Comparison of ENCODE assay signal across 8 mouse cellular contexts in genomic region chr17:23791079-23791357, GRCm38 (mm10). TPM values are rescaled to one million over a fixed set of nuclear protein-coding genes. Genes with fewer than 3 reads are reported as not detected.
DNase-seq lines count a peak whose midpoint lies in the region; ATAC-seq and TF ChIP-seq lines count a peak whose summit lies in the region.

No protein-coding gene starts in this region.

- no peaks in the 10 kb centered on the region for H3K9me3 ChIP-seq in lung, embryonic 14.5 days (ENCODE audit: low read depth, low read length)
- H3K9me3 ChIP-seq in limb, embryonic 10.5 days (replicated peaks), result no peaks in the 10 kb centered on the region

- peak overlapping the region; percentile 86; the same call in 1 of the 2 replicates for H3K27ac ChIP-seq in lung, embryonic 14.5 days (ENCODE audit: low read depth)
- H3K27ac ChIP-seq in embryonic fibroblast, embryonic 13.5 days (ENCODE audit: insufficient read depth, low read length), result no peak overlapping the region
- H3K27ac ChIP-seq in limb, embryonic 10.5 days, result peak overlapping the region; percentile 95
- 0 out of 2 replicates have a peak overlapping the region, but pooled peaks have one; percentile 19 for H3K27ac ChIP-seq in small intestine, adult 2 months (ENCODE audit: insufficient read depth, low read depth, low read length)

- no peaks in the 10 kb centered on the region for H3K36me3 ChIP-seq in lung, embryonic 14.5 days (ENCODE audit: insufficient read depth)
- H3K36me3 ChIP-seq in limb, embryonic 10.5 days, result peaks cover 5% of the 10 kb centered on the region
- H3K36me3 ChIP-seq in small intestine, adult 2 months (ENCODE audit: control insufficient read depth, insufficient read depth, low read length), result no peaks in the 10 kb centered on the region

- DNase-seq in lung, embryonic 14.5 days, result no peak
- no peak for DNase-seq in lung, postnatal 36 days
- DNase-seq in limb, embryonic 10.5 days (ENCODE audit: low spot score), result no peak
- no peak for DNase-seq in adrenal gland, postnatal 36 days
- DNase-seq in frontal cortex, postnatal 36 days (ENCODE audit: low spot score in 2 of 2), result no peak
- DNase-seq in adrenal gland, postnatal 25 days, result no peak

- no peak for TF ChIP-seq CTCF in lung, embryonic 14.5 days (IDR thresholded peaks at IDR 0.05; ENCODE audit: low read depth)
- no peak for TF ChIP-seq CTCF in embryonic fibroblast, embryonic 13.5 days (IDR thresholded peaks at IDR 0.05; ENCODE audit: borderline replicate concordance, insufficient read depth, low read length)
- TF ChIP-seq CTCF in small intestine, adult 2 months (IDR thresholded peaks at IDR 0.05; ENCODE audit: extremely low read depth, insufficient read length, insufficient replicate concordance, low read depth, low read length), result no peak

- no peaks in the 10 kb centered on the region for H3K27me3 ChIP-seq in lung, embryonic 14.5 days (ENCODE audit: insufficient read depth, low read length)
- H3K27me3 ChIP-seq in limb, embryonic 10.5 days (ENCODE audit: low read depth, poor library complexity, severe bottlenecking), result no peaks in the 10 kb centered on the region
- H3K27me3 ChIP-seq in small intestine, adult 2 months (ENCODE audit: control insufficient read depth, insufficient read depth, low read length), result no peaks in the 10 kb centered on the region

- peak overlapping the region; percentile 75 for H3K4me2 ChIP-seq in lung, embryonic 14.5 days

- no peak for TF ChIP-seq POLR2A in embryonic fibroblast, embryonic 13.5 days (IDR thresholded peaks at IDR 0.05; ENCODE audit: low read depth, low read length)
- no peak for TF ChIP-seq POLR2A in small intestine, adult 2 months (IDR thresholded peaks at IDR 0.05; ENCODE audit: low read depth, low read length)

- 43% methylated on average over 2 of the region's 2 CpGs for WGBS in lung, embryonic 14.5 days
- 63% methylated on average over 2 of the region's 2 CpGs for WGBS in limb, embryonic 10.5 days
- 11% methylated on average over 2 of the region's 2 CpGs for WGBS in small intestine, adult 2 months

- peak overlapping the region; percentile 44 for H3K4me3 ChIP-seq in lung, embryonic 14.5 days (ENCODE audit: low read depth, low read length)
- peak overlapping the region; percentile 23 for H3K4me3 ChIP-seq in embryonic fibroblast, embryonic 13.5 days (ENCODE audit: insufficient read depth, low read length)
- H3K4me3 ChIP-seq in limb, embryonic 10.5 days, result peak overlapping the region; percentile 51
- peak overlapping the region; percentile 64 for H3K4me3 ChIP-seq in small intestine, adult 2 months (ENCODE audit: low read depth, low read length)

- no peak for ATAC-seq in lung, embryonic 14.5 days (ENCODE audit: insufficient read depth)

- 0 out of 2 replicates have a peak, but pooled peaks cover 5% of the 10 kb centered on the region for H3K4me1 ChIP-seq in lung, embryonic 14.5 days (ENCODE audit: insufficient read depth)
- H3K4me1 ChIP-seq in embryonic fibroblast, embryonic 13.5 days (ENCODE audit: control insufficient read depth, insufficient read depth, low read length), result peaks cover 4% of the 10 kb centered on the region
- H3K4me1 ChIP-seq in limb, embryonic 10.5 days, result peaks cover 38% of the 10 kb centered on the region
- peaks cover 13% of the 10 kb centered on the region; the same call in 1 of the 2 replicates for H3K4me1 ChIP-seq in small intestine, adult 2 months (ENCODE audit: control insufficient read depth, insufficient read depth, insufficient read length, low read length)

- peak overlapping the region; percentile 82 for H3K9ac ChIP-seq in lung, embryonic 14.5 days

RNA-seq across cellular contexts. Expression of gene Srrm2, which starts 0.7 kb away (rescaled TPM):
- polyA plus RNA-seq in lung, embryonic 14.5 days (2014; fragmentation: Nextera tagmentation; extraction: Ambion mirVana), result 429 and 491 TPM in 2 replicates
- 264 and 303 TPM in 2 replicates for polyA plus RNA-seq in embryonic fibroblast, embryonic 13.5 days (2011; ENCODE audit: insufficient read length, low read depth, missing spikeins)
- polyA plus RNA-seq in limb, embryonic 10.5 days (2016; fragmentation: Nextera tagmentation; extraction: Ambion mirVana), result 562 and 563 TPM in 2 replicates
- polyA plus RNA-seq in small intestine, adult 2 months (2012; rRNA removed), result 197 and 439 TPM in 2 replicates
- total RNA-seq in adrenal gland, postnatal 36 days (2021), result 100 to 1,000 TPM; 435 to 589 TPM
- 825 and 1,016 TPM in 2 replicates for total RNA-seq in adrenal gland, postnatal 25 days (2021)

RNA-seq across cellular contexts. Expression of gene Flywch2, which starts 5.1 kb away (rescaled TPM):
- polyA plus RNA-seq in lung, embryonic 14.5 days (2014; fragmentation: Nextera tagmentation; extraction: Ambion mirVana), result 28.4 and 29.3 TPM in 2 replicates
- polyA plus RNA-seq in embryonic fibroblast, embryonic 13.5 days (2011; ENCODE audit: insufficient read length, low read depth, missing spikeins), result 2.2 and 2.8 TPM in 2 replicates
- 37.5 and 54.1 TPM in 2 replicates for polyA plus RNA-seq in limb, embryonic 10.5 days (2016; fragmentation: Nextera tagmentation; extraction: Ambion mirVana)
- polyA plus RNA-seq in small intestine, adult 2 months (2012; rRNA removed), result 6.3 and 6.6 TPM in 2 replicates
- total RNA-seq in adrenal gland, postnatal 36 days (2021), result 1 to 10 TPM; 6.9 to 8.8 TPM
- 4.9 and 7.6 TPM in 2 replicates for total RNA-seq in adrenal gland, postnatal 25 days (2021)

RNA-seq across cellular contexts. Expression of gene Flywch1, which starts 19.6 kb away (rescaled TPM):
- 64.9 and 73.4 TPM in 2 replicates for polyA plus RNA-seq in lung, embryonic 14.5 days (2014; fragmentation: Nextera tagmentation; extraction: Ambion mirVana)
- 29.3 and 33.0 TPM in 2 replicates for polyA plus RNA-seq in embryonic fibroblast, embryonic 13.5 days (2011; ENCODE audit: insufficient read length, low read depth, missing spikeins)
- polyA plus RNA-seq in limb, embryonic 10.5 days (2016; fragmentation: Nextera tagmentation; extraction: Ambion mirVana), result 177 and 183 TPM in 2 replicates
- 16.5 and 34.1 TPM in 2 replicates for polyA plus RNA-seq in small intestine, adult 2 months (2012; rRNA removed)
- 10 to 100 TPM; 60.2 to 61.4 TPM for total RNA-seq in adrenal gland, postnatal 36 days (2021)
- total RNA-seq in adrenal gland, postnatal 25 days (2021), result 47.9 and 56.3 TPM in 2 replicates

RNA-seq across cellular contexts. Expression of gene Elob, which starts 37.9 kb away (rescaled TPM):
- 1,057 and 1,075 TPM in 2 replicates for polyA plus RNA-seq in lung, embryonic 14.5 days (2014; fragmentation: Nextera tagmentation; extraction: Ambion mirVana)
- polyA plus RNA-seq in embryonic fibroblast, embryonic 13.5 days (2011; ENCODE audit: insufficient read length, low read depth, missing spikeins), result 303 and 364 TPM in 2 replicates
- 1,047 and 1,081 TPM in 2 replicates for polyA plus RNA-seq in limb, embryonic 10.5 days (2016; fragmentation: Nextera tagmentation; extraction: Ambion mirVana)
- 352 and 591 TPM in 2 replicates for polyA plus RNA-seq in small intestine, adult 2 months (2012; rRNA removed)
- total RNA-seq in adrenal gland, postnatal 36 days (2021), result 100 to 1,000 TPM; 400 to 416 TPM
- 350 and 361 TPM in 2 replicates for total RNA-seq in adrenal gland, postnatal 25 days (2021)

RNA-seq across cellular contexts. Expression of gene Prss33, which starts 44.8 kb away (rescaled TPM):
- polyA plus RNA-seq in lung, embryonic 14.5 days (2014; fragmentation: Nextera tagmentation; extraction: Ambion mirVana), result not detected in 2 replicates
- not detected in 2 replicates for polyA plus RNA-seq in embryonic fibroblast, embryonic 13.5 days (2011; ENCODE audit: insufficient read length, low read depth, missing spikeins)
- polyA plus RNA-seq in limb, embryonic 10.5 days (2016; fragmentation: Nextera tagmentation; extraction: Ambion mirVana), result not detected in 2 replicates
- 0.27 and 0.77 TPM in 2 replicates for polyA plus RNA-seq in small intestine, adult 2 months (2012; rRNA removed)
- not detected for total RNA-seq in adrenal gland, postnatal 36 days (2021)
- total RNA-seq in adrenal gland, postnatal 25 days (2021), result not detected in 2 replicates
